Mouse (Mus musculus) heart, postnatal 0 days (tissue): Measurements from ENCODE around the gene Spry2.

Experiments used
- CTCF ChIP-seq: IDR thresholded peaks from 2 replicates; pipeline ENCODE4 v1.5.1; 2016; ENCODE audit warnings: antibody characterized with exemption, control low read depth, low read depth
- EP300 ChIP-seq: IDR thresholded peaks from 2 replicates; pipeline ENCODE4 v1.6.1; 2016; ENCODE audit warnings: antibody characterized with exemption, low read depth

DNA sequence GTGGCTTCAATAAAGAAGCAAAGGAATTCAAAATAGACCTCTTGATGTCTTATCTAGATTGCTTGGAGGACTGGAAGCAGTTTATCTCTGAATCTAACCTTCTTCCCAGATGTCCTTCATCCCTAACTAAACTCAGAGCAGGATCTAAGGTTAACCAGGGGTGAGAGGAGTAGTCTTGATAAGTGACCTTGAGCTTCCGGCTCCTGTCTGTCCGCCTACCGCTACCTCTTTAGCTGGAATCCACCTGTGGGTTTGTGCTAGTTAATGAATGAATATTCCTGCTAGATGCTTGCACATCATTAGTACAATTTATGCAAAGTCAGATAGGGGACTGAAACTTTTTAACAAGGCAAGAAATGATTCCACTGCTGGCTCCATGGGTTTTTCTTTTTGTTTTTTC is 4.2 kb upstream of the Spry2 start:
- TF ChIP-seq CTCF (no peak), EP300 (no peak)
